Mouse (Mus musculus): Measurements from ENCODE around the gene Muc3a. TPM values are rescaled to one million over a fixed set of nuclear protein-coding genes. Genes with fewer than 3 reads are reported as not detected.

Gene Muc3a
- total RNA-seq (2014; rRNA removed) (0.90 TPM in 1 of 2 replicates, not detected in the other), polyA plus RNA-seq (2015; fragmentation: Nextera tagmentation; extraction: Ambion mirVana) (0.45 and 0.68 TPM in 2 replicates)

GRCm38 (mm10) chr5:137212289-137212688 is at the start of gene Muc3a:
TSS of gene Muc3a (minus strand) at chr5:137212389.
- Histone ChIP-seq H3K36me3 (ENCODE audit: insufficient read depth, low read length) (no peaks in the 10 kb centered on the region), H3K4me3 (ENCODE audit: low read depth, low read length) (no peak within 1 kb of the TSS), H3K4me2 (ENCODE audit: low read depth, low read length, poor library complexity, severe bottlenecking) (no peak within 1 kb of the TSS), H3K9ac (replicated peaks; ENCODE audit: low read length, poor library complexity, severe bottlenecking) (no peak within 1 kb of the TSS), H3K27me3 (ENCODE audit: insufficient read depth, low read length) (no peaks in the 10 kb centered on the region), H3K9me3 (ENCODE audit: low read length) (no peaks in the 10 kb centered on the region), H3K27ac (ENCODE audit: low read depth, low read length) (no peak within 1 kb of the TSS), H3K4me1 (ENCODE audit: insufficient read depth, low read length) (no peaks in the 10 kb centered on the region)
- 65% methylated on average over 2 of the region's 2 CpGs for WGBS
- no peak for ATAC-seq (ENCODE audit: low FRiP score)
- no peak for TF ChIP-seq CTCF (IDR thresholded peaks at IDR 0.05)
- DNase-seq (ENCODE audit: low spot score) = no peak

GRCm38 (mm10) chr5:137211114-137211829 is 917 bp downstream of the Muc3a start:
- WGBS = 27% methylated on average over 17 of the region's 17 CpGs
- Histone ChIP-seq H3K27me3 (ENCODE audit: insufficient read depth, low read length) (no peaks in the 10 kb centered on the region), H3K9ac (replicated peaks; ENCODE audit: low read length, poor library complexity, severe bottlenecking) (no peak overlapping the region), H3K4me2 (ENCODE audit: low read depth, low read length, poor library complexity, severe bottlenecking) (no peak overlapping the region), H3K4me1 (ENCODE audit: insufficient read depth, low read length) (no peaks in the 10 kb centered on the region), H3K27ac (ENCODE audit: low read depth, low read length) (no peak overlapping the region), H3K9me3 (ENCODE audit: low read length) (no peaks in the 10 kb centered on the region), H3K36me3 (ENCODE audit: insufficient read depth, low read length) (no peaks in the 10 kb centered on the region), H3K4me3 (ENCODE audit: low read depth, low read length) (no peak overlapping the region)
- no peak for ATAC-seq (ENCODE audit: low FRiP score)
- DNase-seq (ENCODE audit: low spot score) = no peak
- no peak for TF ChIP-seq CTCF (IDR thresholded peaks at IDR 0.05)

GRCm38 (mm10) chr5:137210689-137211088 is 1.5 kb downstream of the Muc3a start:
- no peaks in the 10 kb centered on the region for H3K4me1 ChIP-seq (ENCODE audit: insufficient read depth, low read length)
- TF ChIP-seq CTCF (IDR thresholded peaks at IDR 0.05) = no peak
- 63% methylated on average over 8 of the region's 8 CpGs for WGBS
- no peak overlapping the region for H3K27ac ChIP-seq (ENCODE audit: low read depth, low read length)
- no peak for DNase-seq (ENCODE audit: low spot score)
- H3K27me3 ChIP-seq (ENCODE audit: insufficient read depth, low read length) = no peaks in the 10 kb centered on the region
- no peak overlapping the region for H3K4me3 ChIP-seq (ENCODE audit: low read depth, low read length)
- no peaks in the 10 kb centered on the region for H3K9me3 ChIP-seq (ENCODE audit: low read length)
- no peak overlapping the region for H3K9ac ChIP-seq (replicated peaks; ENCODE audit: low read length, poor library complexity, severe bottlenecking)
- no peaks in the 10 kb centered on the region for H3K36me3 ChIP-seq (ENCODE audit: insufficient read depth, low read length)
- ATAC-seq (ENCODE audit: low FRiP score) = no peak
- no peak overlapping the region for H3K4me2 ChIP-seq (ENCODE audit: low read depth, low read length, poor library complexity, severe bottlenecking)

- no peaks in the 10 kb centered on the region for H3K27me3 ChIP-seq (ENCODE audit: insufficient read depth, low read length)
- DNase-seq (ENCODE audit: low spot score) (no peak), ATAC-seq (ENCODE audit: low FRiP score) (no peak)
- TF ChIP-seq CTCF (IDR thresholded peaks at IDR 0.05) = no peak
- H3K36me3 ChIP-seq (ENCODE audit: insufficient read depth, low read length) = no peaks in the 10 kb centered on the region
- no peaks in the 10 kb centered on the region for H3K9me3 ChIP-seq (ENCODE audit: low read length)
- H3K4me2 ChIP-seq (ENCODE audit: low read depth, low read length, poor library complexity, severe bottlenecking) = no peak overlapping the region
- H3K4me3 ChIP-seq (ENCODE audit: low read depth, low read length) = no peak overlapping the region
- no peak overlapping the region for H3K9ac ChIP-seq (replicated peaks; ENCODE audit: low read length, poor library complexity, severe bottlenecking)
- H3K27ac ChIP-seq (ENCODE audit: low read depth, low read length) = no peak overlapping the region
- no peaks in the 10 kb centered on the region for H3K4me1 ChIP-seq (ENCODE audit: insufficient read depth, low read length)
- WGBS = 81% methylated on average over 3 of the region's 3 CpGs
These were observed 6.9 kb downstream of the Muc3a start for GRCm38 (mm10) chr5:137205301-137205700.

DNA sequence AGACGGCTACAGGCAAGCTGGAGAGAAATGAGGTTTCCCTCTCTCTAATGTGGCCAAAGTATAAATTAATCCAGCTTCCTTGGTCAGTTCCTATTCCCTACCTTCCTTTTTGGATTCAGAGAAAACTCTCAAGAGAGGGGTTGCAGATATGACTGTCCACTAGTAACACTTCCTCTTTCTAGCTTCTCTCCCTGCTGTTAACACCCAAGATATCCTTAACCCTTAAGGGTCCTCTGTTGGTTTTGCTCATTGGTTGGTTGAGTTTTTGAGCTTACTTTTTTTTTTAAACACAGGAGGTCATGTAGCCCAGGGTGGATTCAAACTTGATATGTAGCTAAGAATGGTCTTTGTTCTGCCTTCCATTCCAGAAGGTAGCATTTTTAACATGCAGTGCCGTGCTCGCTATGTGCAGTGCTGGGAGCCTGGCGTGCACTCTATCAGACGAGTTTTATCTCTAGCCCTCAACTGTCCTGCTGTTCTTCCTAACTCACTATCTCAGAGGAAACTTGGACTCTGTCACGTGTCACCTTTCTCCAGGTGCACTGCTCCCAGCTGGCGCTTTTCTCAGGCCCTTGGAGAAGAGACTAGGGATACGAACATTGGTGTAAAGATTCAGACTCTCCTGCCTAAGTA is 17.6 kb downstream of the Muc3a start:
- no peak overlapping the region for H3K4me3 ChIP-seq (ENCODE audit: low read depth, low read length)
- H3K4me2 ChIP-seq (ENCODE audit: low read depth, low read length, poor library complexity, severe bottlenecking) = no peak overlapping the region
- ATAC-seq (ENCODE audit: low FRiP score) (no peak), DNase-seq (ENCODE audit: low spot score) (no peak)
- H3K9ac ChIP-seq (replicated peaks; ENCODE audit: low read length, poor library complexity, severe bottlenecking) = no peak overlapping the region
- WGBS = 79% methylated on average over 8 of the region's 8 CpGs
- H3K36me3 ChIP-seq (ENCODE audit: insufficient read depth, low read length) = no peaks in the 10 kb centered on the region
- no peaks in the 10 kb centered on the region for H3K4me1 ChIP-seq (ENCODE audit: insufficient read depth, low read length)
- H3K27me3 ChIP-seq (ENCODE audit: insufficient read depth, low read length) = no peaks in the 10 kb centered on the region
- TF ChIP-seq CTCF (IDR thresholded peaks at IDR 0.05) = no peak
- no peak overlapping the region for H3K27ac ChIP-seq (ENCODE audit: low read depth, low read length)
- no peaks in the 10 kb centered on the region for H3K9me3 ChIP-seq (ENCODE audit: low read length)

- Histone ChIP-seq H3K4me2 (ENCODE audit: low read depth, low read length, poor library complexity, severe bottlenecking) (no peak overlapping the region), H3K4me1 (ENCODE audit: insufficient read depth, low read length) (no peaks in the 10 kb centered on the region), H3K27ac (ENCODE audit: low read depth, low read length) (no peak overlapping the region), H3K9me3 (ENCODE audit: low read length) (no peaks in the 10 kb centered on the region), H3K4me3 (ENCODE audit: low read depth, low read length) (no peak overlapping the region), H3K27me3 (ENCODE audit: insufficient read depth, low read length) (no peaks in the 10 kb centered on the region), H3K36me3 (ENCODE audit: insufficient read depth, low read length) (no peaks in the 10 kb centered on the region), H3K9ac (replicated peaks; ENCODE audit: low read length, poor library complexity, severe bottlenecking) (no peak overlapping the region)
- TF ChIP-seq CTCF (IDR thresholded peaks at IDR 0.05) = no peak
- 77% methylated on average over 8 of the region's 8 CpGs for WGBS
- no peak for DNase-seq (ENCODE audit: low spot score)
- no peak for ATAC-seq (ENCODE audit: low FRiP score)
These were observed 18.8 kb downstream of the Muc3a start for GRCm38 (mm10) chr5:137193279-137193952.

All from midbrain, postnatal 0 days (tissue).